Mouse (Mus musculus) myocyte (in vitro differentiated cells): ENCODE data around the gene Sept10.

Experiments
- POLR2A ChIP-seq: IDR thresholded peaks from one replicate; pipeline ENCODE4 v1.6.1; 2011; ENCODE audit warnings: low read depth, mild to moderate bottlenecking, control low read depth, moderate library complexity; ENCODE audit not compliant: insufficient read length
- POLR2AphosphoS2 ChIP-seq: IDR thresholded peaks from one replicate; pipeline ENCODE4 v1.6.1; 2011; ENCODE audit warnings: low read depth, control low read depth; ENCODE audit not compliant: insufficient read length
- USF1 ChIP-seq: IDR thresholded peaks from one replicate; pipeline ENCODE4 v1.6.1; 2011; ENCODE audit warnings: low read depth, mild to moderate bottlenecking, control low read depth, moderate library complexity

GRCm38 (mm10) chr10:59235227-59235626 lies 13.6 kb upstream of the Sept10 start:
- TF ChIP-seq POLR2AphosphoS2, result no peak
- no peak for TF ChIP-seq POLR2A
- TF ChIP-seq USF1, result no peak
